In the genomic region with DNA sequence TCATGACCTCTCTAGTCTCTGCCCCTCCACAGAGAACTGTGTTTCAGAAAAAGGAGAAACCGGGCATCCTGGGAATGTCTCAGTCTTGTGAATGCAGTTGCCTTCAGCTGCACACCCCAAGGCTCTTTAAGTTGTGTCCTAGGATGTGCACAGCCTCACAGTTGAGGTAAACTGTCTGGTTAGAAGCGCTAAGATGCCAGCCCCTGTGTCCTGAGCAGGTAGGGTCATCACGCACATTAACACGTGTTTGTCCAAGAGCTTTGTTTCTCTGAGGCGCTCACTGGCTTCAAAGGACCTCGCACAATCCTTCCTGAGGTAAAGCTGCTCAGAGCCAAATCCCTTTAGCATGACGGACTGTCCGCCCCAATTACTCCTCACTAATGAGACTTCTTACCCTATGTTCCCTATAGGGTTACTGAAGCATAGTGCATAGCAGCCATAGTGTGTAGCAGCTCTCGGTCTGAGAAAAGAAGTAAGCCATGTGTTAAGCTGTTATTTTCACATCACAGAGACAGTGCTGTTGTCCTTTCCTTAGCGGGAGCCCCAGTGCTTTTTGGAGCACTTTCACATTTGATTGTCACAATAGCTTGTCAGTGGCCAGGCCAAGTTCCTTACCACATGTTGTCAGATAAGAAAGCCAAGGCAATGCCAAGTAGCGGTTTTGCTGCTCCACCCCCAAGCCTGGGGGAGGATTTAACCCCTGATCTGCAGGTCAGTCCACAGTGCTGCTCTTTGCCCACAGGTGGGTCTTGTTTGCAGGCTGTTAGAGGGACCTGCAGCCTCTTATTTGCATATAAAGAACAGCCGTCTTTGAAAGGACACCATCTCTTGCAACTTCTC, we compare ENCODE assay signal across 10 mouse cellular contexts.
DNase-seq lines count a peak whose midpoint lies in the region; ATAC-seq and TF ChIP-seq lines count a peak whose summit lies in the region.
"Had no signal": no experiment of that assay in that cellular context is flagged by ENCODE, and none has a peak within 500 bp of the region (broad histone marks: within the 10 kb centered on the region; RNA-seq: fewer than 3 reads in every experiment).

No protein-coding gene starts in this region.

- H3K9ac ChIP-seq in CH12.LX (ENCODE audit: insufficient read depth, low read depth) (no peak overlapping the region), MEL (ENCODE audit: control insufficient read depth, low read depth, low read length, poor library complexity, severe bottlenecking) (peak overlapping the region; percentile 8)
- H3K9ac ChIP-seq in forebrain, embryonic 14.5 days (ENCODE audit: low read length), result no peak overlapping the region

- DNase-seq in CH12.LX (ENCODE audit: extremely low read depth) (peak; percentile 21), MEL (ENCODE audit: low read depth, low spot score) (peak; percentile 91), liver (peak; percentile 61)
- peak; percentile 69 for DNase-seq in forebrain, embryonic 14.5 days (ENCODE audit: low spot score)
- DNase-seq in cerebellum, adult 11-12 months, result no peak
- DNase-seq in urinary bladder, postnatal 14 days (ENCODE audit: low spot score), result no peak
- DNase-seq in cerebellum, adult 11 months, result no peak

- no peak overlapping the region for H3K4me2 ChIP-seq in CH12.LX (ENCODE audit: insufficient read depth, low read depth, poor library complexity, severe bottlenecking)
- no peak overlapping the region for H3K4me2 ChIP-seq in forebrain, embryonic 14.5 days (ENCODE audit: low read length)

- TF ChIP-seq CTCF in CH12.LX (conservative IDR thresholded peaks at IDR 0.05 in 1 of 2, IDR thresholded peaks at IDR 0.05 in 1 of 2; ENCODE audit: low read depth in 2 of 2, low read length in 2 of 2), result no peak
- no peak for TF ChIP-seq CTCF in MEL (IDR thresholded peaks at IDR 0.05 in 2 of 3, conservative IDR thresholded peaks at IDR 0.05 in 1 of 3; ENCODE audit: control insufficient read depth in 1 of 3, insufficient read depth in 1 of 3, low read depth in 2 of 3, low read length in 3 of 3, poor library complexity in 1 of 3, severe bottlenecking in 1 of 3)

- H3K4me1 ChIP-seq in CH12.LX (ENCODE audit: control insufficient read depth in 1 of 2, insufficient read depth in 2 of 2) (peaks cover 6 to 65% of the 10 kb centered on the region in 2 experiments), MEL (ENCODE audit: control insufficient read depth in 1 of 2, insufficient read depth in 2 of 2, low read length in 2 of 2) (peaks cover 23 to 35% of the 10 kb centered on the region in 2 experiments)
- peaks cover 37% of the 10 kb centered on the region for H3K4me1 ChIP-seq in forebrain, embryonic 14.5 days (ENCODE audit: control insufficient read depth, insufficient read depth, low read length)

- dilution Hi-C loops in CH12.LX (cut with MboI; ENCODE audit: extremely low pct_ligation_motif_present, extremely low pct_unique_long_range_greater_than_20kb, low sequenced_read_pairs), result no loop called here

- ATAC-seq in forebrain, embryonic 14.5 days, result peak; percentile 24
- ATAC-seq: activated CD4-positive, CD25-positive, alpha-beta regulatory T cell, adult 4 months had no signal

- H3K27me3 ChIP-seq in CH12.LX (replicated peaks) (no peaks in the 10 kb centered on the region), MEL (ENCODE audit: control insufficient read depth in 1 of 2, insufficient read depth in 2 of 2, low read length in 2 of 2) (no peaks in the 10 kb centered on the region)
- no peaks in the 10 kb centered on the region for H3K27me3 ChIP-seq in forebrain, embryonic 14.5 days (replicated peaks; ENCODE audit: control insufficient read depth, insufficient read depth, low read length)

- TF ChIP-seq POLR2A in CH12.LX (IDR thresholded peaks at IDR 0.05; ENCODE audit: low read depth, low read length) (no peak), MEL (IDR thresholded peaks at IDR 0.05; ENCODE audit: control insufficient read depth in 1 of 2, insufficient read depth in 1 of 2, low read depth in 1 of 2, low read length in 2 of 2, poor library complexity in 1 of 2) (no peak)

- TF ChIP-seq EP300 in CH12.LX (IDR thresholded peaks at IDR 0.05; ENCODE audit: low read length) (no peak), MEL (IDR thresholded peaks at IDR 0.05; ENCODE audit: low read depth in 1 of 2, low read length in 2 of 2) (peak; percentile 87)

- in situ Hi-C loops in CH12.LX (cut with MboI; ENCODE audit: low pct_ligation_motif_present, low pct_unique_long_range_greater_than_20kb, low sequenced_read_pairs), result loop anchor here (10.0 kb wide), 1 partner anchor 154 kb away; no protein-coding TSS in a partner anchor

- no peak for TF ChIP-seq RAD21 in CH12.LX (IDR thresholded peaks at IDR 0.05; ENCODE audit: low read depth, low read length)
- TF ChIP-seq RAD21 in MEL (IDR thresholded peaks at IDR 0.05; ENCODE audit: low read depth, low read length), result no peak

- H3K4me3 ChIP-seq in CH12.LX (replicated peaks in 1 of 3; ENCODE audit: low read depth in 2 of 3, low read length in 2 of 3, poor library complexity in 1 of 3), result no peak overlapping the region
- peak overlapping the region; percentile 1 to 39; a peak in 2 of 4 replicates for H3K4me3 ChIP-seq in MEL (ENCODE audit: control insufficient read depth in 1 of 2, insufficient read depth in 1 of 2, low read depth in 2 of 2, low read length in 2 of 2)
- H3K4me3 ChIP-seq in forebrain, embryonic 14.5 days (ENCODE audit: low read depth, low read length), result no peak overlapping the region
- H3K4me3 ChIP-seq: erythroblast, embryonic 14.5 days had no signal

- H3K79me2 ChIP-seq in CH12.LX (replicated peaks; ENCODE audit: control insufficient read depth, extremely low read depth, insufficient read depth, poor library complexity, severe bottlenecking) (no peaks in the 10 kb centered on the region), MEL (ENCODE audit: control insufficient read depth, insufficient read depth, low read length, poor library complexity) (no peaks in the 10 kb centered on the region)

- WGBS in forebrain, embryonic 14.5 days, result 8% methylated on average over 12 of the region's 12 CpGs

- H3K9me3 ChIP-seq in CH12.LX (replicated peaks; ENCODE audit: low read length), result no peaks in the 10 kb centered on the region
- H3K9me3 ChIP-seq in MEL (replicated peaks; ENCODE audit: insufficient read depth, low read length), result no peaks in the 10 kb centered on the region
- no peaks in the 10 kb centered on the region for H3K9me3 ChIP-seq in forebrain, embryonic 14.5 days (replicated peaks; ENCODE audit: control insufficient read depth, low read length)

- no peak overlapping the region for H3K27ac ChIP-seq in CH12.LX (ENCODE audit: insufficient read depth, low read depth)
- H3K27ac ChIP-seq in MEL (ENCODE audit: control insufficient read depth, low read depth, low read length), result peak overlapping the region; percentile 67
- H3K27ac ChIP-seq in forebrain, embryonic 14.5 days (ENCODE audit: low read depth, low read length), result peak overlapping the region; percentile 67
- H3K27ac ChIP-seq: kidney, postnatal 0 days had no signal

- H3K36me3 ChIP-seq in CH12.LX (replicated peaks in 1 of 2; ENCODE audit: control insufficient read depth in 1 of 2, insufficient read depth in 1 of 2, low read length in 1 of 2) (peaks cover 39 to 88% of the 10 kb centered on the region in 2 experiments), MEL (ENCODE audit: control insufficient read depth in 1 of 2, insufficient read depth in 2 of 2, low read length in 2 of 2) (peaks cover 0 to 32% of the 10 kb centered on the region in 2 experiments; a peak in 3 of 4 replicates)
- H3K36me3 ChIP-seq in forebrain, embryonic 14.5 days (ENCODE audit: control insufficient read depth, insufficient read depth, low read length), result peaks cover 58% of the 10 kb centered on the region

TF ChIP-seq in CH12.LX, 34 proteins besides CTCF, POLR2A, EP300 and RAD21:
- TF ChIP-seq NELFE (IDR thresholded peaks at IDR 0.05; ENCODE audit: low read depth, low read length), result no peak
- no peak for TF ChIP-seq POLR2AphosphoS2 (IDR thresholded peaks at IDR 0.05; ENCODE audit: low read depth, low read length)
- TF ChIP-seq NRF1 (IDR thresholded peaks at IDR 0.05; ENCODE audit: low read depth, low read length), result no peak
- no peak for TF ChIP-seq CHD1 (IDR thresholded peaks at IDR 0.05; ENCODE audit: low read depth, low read length)
- TF ChIP-seq MAX (IDR thresholded peaks at IDR 0.05; ENCODE audit: low read length), result no peak
- no peak for TF ChIP-seq CHD2 (IDR thresholded peaks at IDR 0.05; ENCODE audit: low read length)

TF ChIP-seq in MEL, 35 proteins besides CTCF, POLR2A, EP300 and RAD21 (continues in another document):
- TF ChIP-seq ETS1 (IDR thresholded peaks at IDR 0.05; ENCODE audit: low read depth, low read length) (peak; percentile 96), CHD2 (IDR thresholded peaks at IDR 0.05; ENCODE audit: low read length) (no peak), USF2 (IDR thresholded peaks at IDR 0.05; ENCODE audit: borderline replicate concordance in 1 of 2, insufficient read depth in 1 of 2, low read depth in 1 of 2, low read length in 2 of 2) (no peak), JUND (IDR thresholded peaks at IDR 0.05; ENCODE audit: low read depth, low read length) (peak; percentile 41; the same call in 1 of the 2 replicates), POLR2AphosphoS2 (IDR thresholded peaks at IDR 0.05; ENCODE audit: low read length) (no peak), ELF1 (IDR thresholded peaks at IDR 0.05; ENCODE audit: low read depth, low read length) (no peak), ZC3H11A (IDR thresholded peaks at IDR 0.05; ENCODE audit: low read depth, low read length) (no peak), HCFC1 (IDR thresholded peaks at IDR 0.05; ENCODE audit: low read depth, low read length) (peak; percentile 54; the same call in 1 of the 2 replicates), RCOR1 (IDR thresholded peaks at IDR 0.05; ENCODE audit: low read depth, low read length) (peak; percentile 81), MXI1 (IDR thresholded peaks at IDR 0.05; ENCODE audit: low read depth, low read length) (peak; percentile 94), MYB (IDR thresholded peaks at IDR 0.05; ENCODE audit: low read depth, low read length) (no peak), NRF1 (IDR thresholded peaks at IDR 0.05; ENCODE audit: insufficient read depth, low read depth, low read length, poor library complexity, severe bottlenecking) (no peak), GABPA (IDR thresholded peaks at IDR 0.05; ENCODE audit: low read depth, low read length) (no peak), MAZ (IDR thresholded peaks at IDR 0.05; ENCODE audit: low read depth, low read length) (peak; percentile 81), MAX (IDR thresholded peaks at IDR 0.05; ENCODE audit: low read length) (peak; percentile 89), CHD1 (IDR thresholded peaks at IDR 0.05; ENCODE audit: low read depth, low read length) (no peak), ZKSCAN1 (IDR thresholded peaks at IDR 0.05; ENCODE audit: low read depth, low read length) (no peak), SMC3 (IDR thresholded peaks at IDR 0.05; ENCODE audit: low read depth, low read length) (no peak), SIN3A (IDR thresholded peaks at IDR 0.05; ENCODE audit: low read length) (peak; percentile 99), BHLHE40 (IDR thresholded peaks at IDR 0.05; ENCODE audit: borderline replicate concordance, low read depth, low read length) (peak; percentile 40; the same call in 1 of the 2 replicates), UBTF (IDR thresholded peaks at IDR 0.05; ENCODE audit: borderline replicate concordance, insufficient read depth, low read depth, low read length) (no peak)

Comparison
In these comparisons a context has a peak if more than half of its experiments do, and no peak if none do; other contexts are left out.
1. DNase-seq: peak in CH12.LX (single experiment), MEL (single experiment), forebrain, embryonic 14.5 days (single experiment) and liver (single experiment); none in cerebellum, adult 11-12 months (single experiment), urinary bladder, postnatal 14 days (single experiment) and cerebellum, adult 11 months (single experiment).
2. H3K4me3 ChIP-seq: peak in MEL (2 of 2); none in CH12.LX (0 of 3) and forebrain, embryonic 14.5 days (single experiment).
3. Of the 35 proteins assayed by ChIP-seq in both MEL and CH12.LX: peak only in MEL: BHLHE40, E2F4, EP300, ETS1, HCFC1, JUND and 10 more; only in CH12.LX: none; in both: none; in neither: 19.